Mouse (Mus musculus) stomach, embryonic 14.5 days (tissue): ENCODE measurements around the gene Emc9. TPM values are rescaled to one million over a fixed set of nuclear protein-coding genes. Genes with fewer than 3 reads are reported as not detected.

Experiments
- ATAC-seq: fragments of 200-750 bp; cut with Nextera tagmentation; 2 replicates; pipeline ENCODE4 v1.8.0; 2017; ENCODE audit warnings: low read depth, moderate TSS enrichment; ENCODE audit not compliant: insufficient number of reproducible peaks, insufficient read depth, low FRiP score
- H3K27ac ChIP-seq: fragments of 300-500 bp; sonication (generic); 2 replicates; pipeline ENCODE4 v1.5.1; 2014; ENCODE audit warnings: mild to moderate bottlenecking, low read length, moderate library complexity, mixed read lengths
- H3K27me3 ChIP-seq: fragments of 300-500 bp; sonication (generic); 2 replicates; pipeline ENCODE4 v1.6.1; 2014; ENCODE audit warnings: low read length, control low read depth, mixed read lengths; ENCODE audit not compliant: control insufficient read depth, insufficient read depth
- H3K36me3 ChIP-seq: fragments of 300-500 bp; sonication (generic); 2 replicates; pipeline ENCODE4 v1.6.1; 2014; ENCODE audit warnings: mild to moderate bottlenecking, control low read depth, low read length, moderate library complexity, mixed read lengths; ENCODE audit not compliant: control insufficient read depth, insufficient read depth
- H3K4me1 ChIP-seq: fragments of 300-500 bp; sonication (generic); 2 replicates; pipeline ENCODE4 v1.6.1; 2014; ENCODE audit warnings: low read length, control low read depth, mixed read lengths; ENCODE audit not compliant: control insufficient read depth, insufficient read depth
- H3K4me2 ChIP-seq: fragments of 300-500 bp; sonication (generic); replicated peaks from 2 replicates; pipeline ENCODE4 v1.6.1; 2014; ENCODE audit warnings: low read depth, low read length, control low read depth
- H3K4me3 ChIP-seq: fragments of 300-500 bp; sonication (generic); 2 replicates; pipeline ENCODE4 v1.5.1; 2014; ENCODE audit warnings: low read depth, low read length, control low read depth
- H3K9ac ChIP-seq: fragments of 300-500 bp; sonication (generic); replicated peaks from 2 replicates; pipeline ENCODE4 v1.6.1; 2014; ENCODE audit warnings: low read depth, mild to moderate bottlenecking, control low read depth, low read length, moderate library complexity, mixed read lengths
- H3K9me3 ChIP-seq: fragments of 300-500 bp; sonication (generic); 2 replicates; pipeline ENCODE4 v1.6.1; 2016; ENCODE audit warnings: low read depth, low read length, control low read depth; ENCODE audit not compliant: control insufficient read depth
- WGBS: fragments of 180-500 bp; shearing (Covaris S2); extraction: QIAGEN DNeasy Blood & Tissue Kit; methylation state at CpG from one replicate; pipeline ENCODE4 v1.1.7; 2014; 5-methylcytosine and 5-hydroxymethylcytosine counted together
- polyA plus RNA-seq: library from polyadenylated mRNA; unstranded; fragments of >200 nt; fragmentation: Nextera tagmentation; extraction: Ambion mirVana; gene quantifications from 2 replicates; pipeline ENCODE4 v1.2.1, GENCODE M21; 2014

Gene Emc9
- polyA plus RNA-seq, 1 experiment from 2014 or later: 7.1 TPM

DNA sequence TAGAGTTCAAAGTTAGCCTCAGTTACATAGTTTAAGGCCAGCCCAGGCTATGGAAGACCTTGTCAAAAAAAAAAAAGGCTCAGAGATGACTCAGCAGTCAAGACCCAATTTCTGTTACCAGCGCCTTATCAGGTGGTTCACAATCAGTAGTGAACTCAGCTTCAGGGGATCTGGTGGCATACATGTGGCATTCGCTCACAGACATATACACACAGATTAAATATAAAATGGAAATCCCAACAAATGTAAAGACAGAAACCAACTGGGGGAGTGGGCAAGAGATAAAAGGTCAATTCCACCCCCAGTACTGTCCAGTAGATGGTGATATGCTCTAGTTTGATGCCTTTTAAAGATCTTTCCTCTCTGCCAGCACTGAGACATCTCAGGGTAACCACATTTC lies 1.0 kb upstream of the Emc9 start:
- Histone ChIP-seq H3K4me1 (0 out of 2 replicates have a peak, but pooled peaks cover 5% of the 10 kb centered on the region), H3K9ac (no peak overlapping the region), H3K27ac (no peak overlapping the region), H3K4me3 (no peak overlapping the region), H3K4me2 (no peak overlapping the region), H3K9me3 (no peaks in the 10 kb centered on the region), H3K36me3 (no peaks in the 10 kb centered on the region), H3K27me3 (no peaks in the 10 kb centered on the region)
- WGBS: 84% methylated on average over 2 of the region's 2 CpGs
- ATAC-seq: no peak

DNA sequence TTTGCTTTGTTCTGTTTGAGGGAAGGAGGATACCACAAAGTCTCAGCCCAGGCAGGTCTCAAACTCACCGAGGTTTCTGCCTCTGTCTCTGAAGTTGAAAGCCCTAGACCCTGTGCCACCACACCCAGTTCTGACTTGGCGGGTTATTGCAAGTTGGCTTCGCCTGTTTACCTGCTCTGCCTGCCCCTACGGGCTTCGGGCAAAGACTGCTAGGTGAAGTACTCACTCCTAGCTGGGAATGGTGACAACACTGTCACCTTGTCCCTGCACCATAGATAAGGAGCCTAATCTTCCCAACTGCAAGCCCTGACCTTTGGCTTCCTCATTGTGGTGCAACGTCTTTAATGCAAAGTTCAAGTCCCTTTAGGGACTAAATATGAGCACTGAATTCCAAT lies 461 bp upstream of the Emc9 start:
- H3K9me3 ChIP-seq: no peaks in the 10 kb centered on the region
- 0 out of 2 replicates have a peak, but pooled peaks cover 5% of the 10 kb centered on the region for H3K4me1 ChIP-seq
- 48% methylated on average over 6 of the region's 6 CpGs for WGBS
- 0 out of 2 replicates have a peak overlapping the region, but pooled peaks have one; percentile 2 for H3K27ac ChIP-seq
- no peaks in the 10 kb centered on the region for H3K27me3 ChIP-seq
- peak overlapping the region; percentile 62 for H3K4me2 ChIP-seq
- ATAC-seq: no peak
- no peak overlapping the region for H3K9ac ChIP-seq
- H3K36me3 ChIP-seq: peaks cover 6% of the 10 kb centered on the region; the same call in 1 of the 2 replicates
- peak overlapping the region; percentile 44 for H3K4me3 ChIP-seq

DNA sequence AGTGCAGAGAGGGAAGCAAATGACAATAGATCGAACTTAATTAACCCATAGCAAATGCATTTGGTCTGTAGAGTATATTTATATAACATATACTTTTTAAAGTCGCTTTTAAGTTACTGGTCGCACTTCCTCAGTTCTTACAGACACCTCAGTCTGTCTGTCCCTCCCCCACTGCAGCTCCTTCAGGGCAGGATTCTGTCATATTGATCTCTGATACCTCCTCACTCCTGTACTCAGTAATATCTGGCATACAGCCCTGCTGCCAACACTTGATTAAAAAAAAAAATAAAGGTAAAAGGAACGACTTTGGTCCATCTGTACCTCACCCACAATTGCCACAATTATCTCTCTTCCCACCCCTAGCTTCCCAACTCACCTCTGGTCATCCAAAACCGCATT lies 800 bp downstream of the Emc9 start:
- WGBS: 39% methylated on average over 5 of the region's 5 CpGs
- no peaks in the 10 kb centered on the region for H3K27me3 ChIP-seq
- H3K4me1 ChIP-seq: no peaks in the 10 kb centered on the region
- H3K27ac ChIP-seq: no peak overlapping the region
- H3K9ac ChIP-seq: 0 out of 2 replicates have a peak overlapping the region, but pooled peaks have one; percentile 15
- H3K36me3 ChIP-seq: peaks cover 6% of the 10 kb centered on the region; the same call in 1 of the 2 replicates
- H3K4me3 ChIP-seq: peak overlapping the region; percentile 44; the same call in 1 of the 2 replicates
- ATAC-seq: no peak
- peak overlapping the region; percentile 62 for H3K4me2 ChIP-seq
- H3K9me3 ChIP-seq: no peaks in the 10 kb centered on the region

DNA sequence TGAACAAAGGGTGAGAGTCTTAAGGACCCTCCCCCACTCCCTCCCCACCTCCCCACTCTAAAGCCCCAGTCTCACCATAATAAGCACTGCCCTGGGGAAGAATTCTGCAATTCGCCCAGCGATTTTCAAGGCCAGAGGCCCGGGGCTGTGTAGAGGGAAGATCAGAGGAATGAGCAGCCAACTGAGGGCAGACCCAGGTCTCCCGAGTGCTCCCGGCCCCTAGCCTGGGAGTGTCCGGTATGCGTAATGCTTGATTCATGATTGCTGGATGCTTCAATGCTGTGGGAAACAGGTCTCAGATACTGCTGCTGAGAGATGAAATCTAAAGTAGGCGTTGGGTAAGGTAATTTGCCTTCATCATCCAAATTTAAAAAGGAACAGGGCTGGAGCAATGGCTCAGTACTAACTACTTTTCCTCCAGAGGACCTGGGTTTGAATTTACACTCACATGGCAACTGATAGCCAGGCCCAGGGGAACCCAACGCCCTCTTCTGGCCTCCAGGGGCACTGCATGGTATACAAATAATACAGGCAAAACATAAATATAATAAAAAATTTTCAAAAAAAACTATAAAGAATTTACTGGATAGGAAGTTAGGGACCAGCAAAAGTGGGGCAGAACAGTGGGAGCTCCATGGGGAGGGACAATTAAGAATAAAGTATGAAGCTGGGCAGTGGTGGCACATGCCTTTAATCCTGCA lies 3.0 kb downstream of the Emc9 start:
- no peak overlapping the region for H3K27ac ChIP-seq
- H3K36me3 ChIP-seq: peaks cover 6% of the 10 kb centered on the region; the same call in 1 of the 2 replicates
- no peak for ATAC-seq
- H3K4me2 ChIP-seq: no peak overlapping the region
- H3K27me3 ChIP-seq: no peaks in the 10 kb centered on the region
- H3K4me1 ChIP-seq: peaks cover 4% of the 10 kb centered on the region; the same call in 1 of the 2 replicates
- no peak overlapping the region for H3K9ac ChIP-seq
- H3K4me3 ChIP-seq: no peak overlapping the region
- H3K9me3 ChIP-seq: no peaks in the 10 kb centered on the region
- WGBS: 66% methylated on average over 9 of the region's 9 CpGs

DNA sequence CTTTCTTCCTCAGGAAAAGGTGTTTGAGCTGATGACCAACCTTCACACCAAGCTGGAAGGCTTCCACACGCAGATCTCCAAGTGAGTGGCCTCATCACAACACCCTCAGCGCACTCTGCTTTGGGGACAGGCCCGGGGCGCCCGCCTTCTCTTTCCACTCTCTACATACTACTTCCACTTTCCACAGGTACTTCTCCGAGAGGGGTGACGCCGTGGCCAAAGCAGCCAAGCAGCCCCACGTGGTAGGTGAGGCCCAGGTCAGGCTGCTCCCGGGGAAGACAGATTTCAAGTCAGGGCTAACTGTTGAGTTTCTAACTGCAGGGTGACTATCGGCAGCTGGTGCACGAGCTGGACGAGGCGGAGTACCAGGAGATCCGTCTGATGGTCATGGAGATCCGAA lies 4.4 kb downstream of the Emc9 start:
- H3K27ac ChIP-seq: no peak overlapping the region
- peaks cover 6% of the 10 kb centered on the region; the same call in 1 of the 2 replicates for H3K36me3 ChIP-seq
- peaks cover 4% of the 10 kb centered on the region; the same call in 1 of the 2 replicates for H3K4me1 ChIP-seq
- ATAC-seq: no peak
- no peak overlapping the region for H3K9ac ChIP-seq
- H3K4me2 ChIP-seq: no peak overlapping the region
- no peak overlapping the region for H3K4me3 ChIP-seq
- H3K9me3 ChIP-seq: no peaks in the 10 kb centered on the region
- 93% methylated on average over 16 of the region's 16 CpGs for WGBS
- no peaks in the 10 kb centered on the region for H3K27me3 ChIP-seq

DNA sequence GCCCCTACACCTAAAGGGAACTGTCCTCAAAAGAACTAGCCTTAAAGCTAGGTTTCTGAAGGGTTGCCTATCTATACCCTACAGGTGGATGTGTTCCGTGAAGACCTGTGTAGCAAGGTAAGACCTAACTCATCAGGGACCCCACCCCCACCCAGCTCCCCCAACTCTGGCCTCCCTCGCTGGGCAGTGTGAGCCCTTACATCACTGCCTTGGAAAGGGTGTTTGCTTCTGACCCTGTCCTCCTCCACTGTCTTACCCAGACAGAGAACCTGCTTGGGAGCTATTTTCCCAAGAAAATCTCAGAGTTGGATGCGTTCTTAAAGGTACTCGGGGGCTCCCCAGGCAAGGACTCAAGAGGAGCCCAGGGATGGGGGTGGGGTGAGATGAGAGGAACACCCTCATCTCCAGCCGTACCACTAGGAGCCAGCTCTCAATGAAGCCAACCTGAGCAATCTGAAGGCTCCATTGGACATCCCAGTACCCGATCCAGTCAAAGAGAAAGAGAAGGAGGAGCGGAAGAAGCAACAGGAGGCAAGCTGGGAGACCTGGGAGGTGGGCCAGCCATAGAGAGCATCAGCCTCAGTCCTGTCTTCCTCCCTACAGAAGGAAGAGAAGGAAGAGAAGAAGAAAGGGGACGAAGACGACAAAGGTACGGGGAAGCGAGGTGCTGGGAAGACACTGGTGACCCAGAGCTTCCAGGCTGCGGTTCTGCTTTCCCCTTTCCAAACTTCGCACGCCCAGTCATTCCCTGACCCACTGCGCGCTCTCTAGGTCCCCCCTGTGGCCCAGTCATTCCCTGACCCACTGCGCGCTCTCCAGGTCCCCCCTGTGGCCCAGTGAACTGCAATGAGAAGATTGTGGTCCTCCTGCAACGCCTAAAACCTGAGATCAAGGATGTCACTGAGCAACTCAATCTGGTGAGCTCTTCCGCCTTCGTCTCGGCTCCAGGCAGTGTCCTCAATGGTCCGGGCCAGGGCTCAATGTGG lies 5.3 kb downstream of the Emc9 start:
- Histone ChIP-seq H3K27me3 (no peaks in the 10 kb centered on the region), H3K4me1 (peaks cover 4% of the 10 kb centered on the region; the same call in 1 of the 2 replicates), H3K4me3 (no peak overlapping the region), H3K36me3 (peaks cover 6% of the 10 kb centered on the region; the same call in 1 of the 2 replicates), H3K9ac (no peak overlapping the region), H3K4me2 (no peak overlapping the region), H3K9me3 (no peaks in the 10 kb centered on the region), H3K27ac (no peak overlapping the region)
- WGBS: 85% methylated on average over 23 of the region's 23 CpGs
- ATAC-seq: no peak

DNA sequence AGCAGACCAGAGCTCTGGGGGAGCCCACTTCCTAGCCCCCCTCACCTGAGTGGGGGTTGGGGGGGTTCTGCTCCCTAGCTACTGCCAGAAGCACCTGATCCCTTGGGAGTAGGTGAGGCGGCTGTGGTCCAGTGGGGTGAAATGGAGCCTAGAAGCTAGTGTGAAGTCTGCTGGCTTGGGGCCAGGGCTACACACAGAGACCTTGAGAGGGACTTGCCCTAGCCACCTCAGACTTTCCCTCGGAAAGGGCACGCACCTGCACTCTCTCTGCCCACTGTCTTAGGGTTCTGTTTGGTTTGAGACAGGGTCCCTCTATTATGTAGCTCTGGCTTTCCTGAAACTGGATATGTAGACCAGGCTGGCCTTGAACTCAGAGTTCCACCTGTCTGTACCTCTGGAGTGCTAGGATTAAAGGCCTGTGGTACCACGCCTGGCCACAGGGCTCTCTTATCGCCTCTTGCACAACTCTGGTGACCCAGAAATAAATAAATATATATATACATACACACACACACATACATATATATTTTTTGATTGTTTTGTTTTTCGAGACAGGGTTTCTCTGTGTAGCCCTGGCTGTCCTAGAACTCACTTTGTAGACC lies 6.3 kb downstream of the Emc9 start:
- Histone ChIP-seq H3K9ac (peak overlapping the region; percentile 76), H3K27ac (peak overlapping the region; percentile 76), H3K4me2 (peak overlapping the region; percentile 84), H3K9me3 (no peaks in the 10 kb centered on the region), H3K27me3 (no peaks in the 10 kb centered on the region), H3K36me3 (peaks cover 6% of the 10 kb centered on the region; the same call in 1 of the 2 replicates), H3K4me3 (peak overlapping the region; percentile 78), H3K4me1 (peaks cover 4% of the 10 kb centered on the region; the same call in 1 of the 2 replicates)
- peak; percentile 16 for ATAC-seq
- 24% methylated on average over 6 of the region's 6 CpGs for WGBS
